Mouse (Mus musculus) embryo, embryonic 11 days (tissue): ENCODE measurements around the gene Mbd6.
"Not testable (repeated sequence)": the region's sequence is repeated elsewhere in the genome, so short reads cannot be mapped to it uniquely, and the experiment has no call there.

ENCODE experiments used
- DNase-seq: peaks from one replicate; pipeline ENCODE4 v3.0.0-alpha.2; 2015

Mbd6 gene

DNA sequence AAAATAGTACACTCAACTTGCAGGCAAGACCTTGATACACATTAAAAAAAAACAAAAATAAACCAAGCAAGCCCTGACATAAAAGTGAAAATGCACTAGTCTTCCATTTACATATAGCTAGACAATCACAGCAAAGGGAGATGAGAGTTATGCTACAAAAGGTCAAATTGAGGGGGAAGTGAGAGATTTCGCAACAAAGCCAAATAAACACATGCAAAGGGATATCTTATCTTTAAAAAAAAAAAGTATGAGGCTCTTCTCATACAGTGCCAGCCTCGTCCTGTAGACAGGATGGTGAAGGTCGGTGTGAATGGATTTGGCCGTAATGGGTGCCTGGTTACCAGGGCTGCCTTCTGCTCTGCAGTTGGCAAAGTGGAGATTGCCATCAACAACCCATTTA, 24.0 kb upstream of the Mbd6 start:
- no peak for DNase-seq

GRCm38 (mm10) chr10:127312356-127312676, 23.5 kb upstream of the Mbd6 start:
- peak; percentile 89 for DNase-seq

- DNase-seq, result peak; percentile 97
Observed at GRCm38 (mm10) chr10:127311476-127312355, 22.9 kb upstream of the Mbd6 start, which contains the start of gene Mars. Gene Mars (minus strand): TSS chr10:127311786.

DNA sequence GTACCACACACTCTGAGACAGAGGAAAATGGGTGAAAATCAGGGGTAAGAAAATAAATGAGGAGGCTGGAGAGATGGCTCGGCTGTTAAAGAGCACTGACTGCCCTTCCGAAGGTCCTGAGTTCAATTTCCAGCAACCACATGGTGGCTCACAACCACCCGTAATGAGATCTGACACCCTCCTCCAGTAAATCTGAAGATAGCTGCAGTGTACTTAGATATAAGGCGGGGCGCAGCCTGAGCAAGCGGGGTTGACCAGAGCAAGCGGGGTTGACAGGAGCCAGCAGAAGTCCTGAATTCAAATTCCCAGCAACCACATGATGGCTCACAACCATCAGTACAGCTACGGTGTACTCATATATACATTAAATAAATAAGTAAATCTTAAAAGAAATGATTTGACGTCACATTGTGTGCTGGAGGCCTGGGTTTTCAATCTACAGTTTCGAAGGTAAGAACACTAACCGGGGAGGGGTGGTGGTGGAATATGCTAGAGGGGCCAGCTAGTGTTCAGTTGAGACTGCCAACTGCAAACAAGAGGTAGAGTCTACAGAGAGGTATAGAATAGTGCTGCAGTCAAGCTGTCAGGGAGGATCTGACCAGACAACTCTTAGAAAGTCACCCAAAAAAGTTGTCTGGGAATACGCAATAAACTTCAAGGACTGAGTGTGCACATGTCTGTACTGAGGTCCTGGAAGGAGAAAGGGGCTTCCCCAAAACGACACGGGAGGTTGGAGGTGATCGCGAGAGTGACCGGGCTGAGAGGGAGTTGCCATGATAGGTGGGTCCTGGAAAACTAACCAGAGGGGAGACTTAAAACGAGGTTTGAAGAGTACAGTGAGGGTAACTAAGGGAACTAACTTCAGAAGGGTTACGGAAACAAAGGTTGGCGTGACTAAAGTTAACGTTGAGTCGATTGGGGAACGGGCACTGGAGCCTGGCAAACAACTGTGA, 22.0 kb upstream of the Mbd6 start:
- DNase-seq, result peak; percentile 69

GRCm38 (mm10) chr10:127309167-127309566, 20.3 kb upstream of the Mbd6 start:
- not testable (repeated sequence) for DNase-seq

DNA sequence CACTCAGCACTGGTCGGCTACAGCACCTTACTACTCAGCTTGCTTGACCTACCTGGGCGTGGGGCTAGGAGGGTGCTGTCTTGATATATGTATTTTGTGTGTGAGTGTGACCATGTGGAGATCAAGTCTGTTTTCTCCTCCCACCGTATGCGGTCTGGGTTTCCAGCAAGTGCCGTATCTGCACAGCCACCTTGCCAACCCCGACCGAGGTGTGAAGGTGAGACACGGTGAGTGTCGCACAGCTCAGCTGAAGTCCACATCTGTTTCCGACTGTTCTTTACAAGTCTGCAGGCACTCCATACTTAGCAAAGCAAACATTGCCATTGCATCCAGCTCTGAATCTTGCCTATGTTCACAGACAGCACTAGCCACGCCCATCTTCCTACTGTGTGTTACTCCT, 14.3 kb upstream of the Mbd6 start:
- no peak for DNase-seq

- no peak for DNase-seq
Observed at GRCm38 (mm10) chr10:127300361-127300760, 11.5 kb upstream of the Mbd6 start.

GRCm38 (mm10) chr10:127297015-127297871, 8.4 kb upstream of the Mbd6 start:
- DNase-seq, result no peak

DNA sequence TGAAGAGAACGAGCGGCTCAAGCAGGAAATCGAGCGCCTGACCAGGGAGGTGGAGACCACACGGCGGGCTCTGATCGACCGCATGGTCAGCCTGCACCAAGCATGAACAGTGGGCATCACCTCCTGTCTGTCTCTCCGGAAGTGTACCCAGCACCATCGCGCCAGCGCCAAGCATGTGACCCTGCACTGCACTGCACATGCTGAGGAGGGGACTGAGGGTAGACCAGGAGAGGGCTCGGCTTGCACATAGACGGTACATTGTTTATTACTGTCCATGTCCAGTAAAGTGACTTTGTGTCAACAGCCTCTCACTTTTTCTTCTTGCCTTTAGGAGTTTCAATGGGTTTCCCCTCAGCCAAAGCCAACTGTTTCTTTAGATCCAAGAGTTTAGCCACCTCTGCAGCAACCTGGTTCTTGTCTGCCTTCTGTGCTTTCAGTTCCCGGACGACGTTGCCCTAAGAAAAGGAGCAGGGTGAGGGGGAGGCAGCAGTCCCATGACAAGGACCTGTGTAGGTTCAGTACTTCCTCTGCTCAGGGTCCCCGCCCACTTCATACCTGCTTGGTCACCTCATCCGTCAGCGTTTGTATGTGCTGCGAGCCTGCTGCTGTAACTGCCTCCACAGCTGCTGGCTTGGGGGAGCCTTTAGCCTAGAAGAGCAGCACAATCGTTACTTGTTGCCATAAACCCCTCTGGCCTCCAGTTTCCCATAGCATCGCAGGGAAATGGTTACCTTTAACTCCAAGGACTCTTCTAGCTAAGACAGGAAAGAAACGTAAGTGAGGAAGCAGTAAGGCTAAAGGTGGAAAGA, 7.4 kb upstream of the Mbd6 start:
- DNase-seq, result no peak

- no peak for DNase-seq
Observed at GRCm38 (mm10) chr10:127294895-127295510, 6.2 kb upstream of the Mbd6 start.

- DNase-seq, result no peak
Observed at GRCm38 (mm10) chr10:127293590-127294113, 4.8 kb upstream of the Mbd6 start.

DNA sequence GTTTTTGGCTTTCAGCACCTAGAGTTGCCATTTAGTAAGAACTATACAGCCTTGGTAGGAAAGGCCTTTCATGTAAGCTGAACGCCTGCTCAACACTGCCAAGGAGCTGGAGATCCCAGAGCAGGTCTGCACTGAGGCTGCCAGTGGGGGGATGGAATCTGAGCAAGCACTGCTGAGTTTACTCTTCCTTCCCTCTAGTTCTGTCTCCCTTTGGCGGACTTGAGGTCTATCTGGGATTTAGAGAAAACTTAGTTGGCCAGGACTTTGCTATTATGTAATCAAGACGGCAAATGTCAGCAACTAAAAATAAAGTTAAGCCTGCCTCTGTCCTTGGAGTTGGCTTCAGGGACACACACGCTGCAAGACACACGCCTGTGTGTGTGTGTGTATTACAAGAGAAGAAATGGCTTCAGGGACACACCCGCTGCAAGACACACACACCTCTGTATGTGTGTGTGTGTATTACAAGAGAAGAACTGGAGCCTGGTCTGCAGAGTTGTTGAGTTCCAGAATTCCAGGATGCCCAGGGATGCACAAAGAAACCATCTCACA, 4.2 kb upstream of the Mbd6 start:
- no peak for DNase-seq

- no peak for DNase-seq
Observed at GRCm38 (mm10) chr10:127291881-127292638, 3.2 kb upstream of the Mbd6 start.

DNA sequence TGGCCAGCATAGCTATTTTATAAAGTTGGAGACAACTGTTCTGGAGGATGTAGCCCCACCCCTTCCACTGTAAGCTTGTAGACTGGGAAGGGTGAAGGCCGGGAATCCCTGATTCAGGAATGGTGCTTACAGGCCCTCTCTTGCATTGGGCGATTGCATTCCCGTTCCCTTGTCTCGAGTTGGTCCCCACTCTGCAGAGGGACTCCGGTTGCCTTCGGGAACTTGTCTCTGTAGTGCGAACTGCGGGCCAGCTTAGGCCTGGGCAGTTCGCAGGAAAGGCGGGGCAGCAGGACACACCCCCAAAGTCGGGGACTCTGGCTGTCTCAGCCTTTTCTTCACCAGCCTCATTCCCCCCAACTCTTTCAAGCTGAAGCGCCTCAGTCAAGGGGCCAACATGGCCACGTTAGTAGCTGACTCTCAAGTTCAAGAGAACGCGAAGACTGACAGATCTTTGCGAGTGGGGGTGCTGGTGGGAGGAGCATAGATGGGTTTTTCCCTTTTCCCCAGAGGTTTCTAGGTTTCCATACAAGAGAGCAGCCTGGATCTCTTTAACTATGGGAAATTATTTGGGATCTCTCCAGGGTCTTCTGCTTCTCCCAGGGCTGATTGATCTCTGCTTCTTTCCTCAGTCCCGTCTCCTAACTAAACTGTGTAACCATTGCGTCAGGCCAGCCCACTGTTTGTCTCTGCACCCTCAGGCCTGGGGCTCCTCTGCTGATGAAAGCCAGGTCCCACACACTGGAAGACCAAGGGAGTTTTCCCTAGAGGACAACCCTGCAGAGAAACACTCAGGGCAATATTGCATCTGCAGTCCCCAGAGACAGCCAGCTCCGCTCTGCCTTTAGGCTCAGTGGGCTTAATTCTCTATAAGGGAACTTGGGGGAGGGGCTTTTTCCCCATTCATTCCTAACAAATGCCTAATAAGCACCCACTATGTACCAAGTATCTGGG, 2.4 kb upstream of the Mbd6 start:
- peak; percentile 74 for DNase-seq

DNA sequence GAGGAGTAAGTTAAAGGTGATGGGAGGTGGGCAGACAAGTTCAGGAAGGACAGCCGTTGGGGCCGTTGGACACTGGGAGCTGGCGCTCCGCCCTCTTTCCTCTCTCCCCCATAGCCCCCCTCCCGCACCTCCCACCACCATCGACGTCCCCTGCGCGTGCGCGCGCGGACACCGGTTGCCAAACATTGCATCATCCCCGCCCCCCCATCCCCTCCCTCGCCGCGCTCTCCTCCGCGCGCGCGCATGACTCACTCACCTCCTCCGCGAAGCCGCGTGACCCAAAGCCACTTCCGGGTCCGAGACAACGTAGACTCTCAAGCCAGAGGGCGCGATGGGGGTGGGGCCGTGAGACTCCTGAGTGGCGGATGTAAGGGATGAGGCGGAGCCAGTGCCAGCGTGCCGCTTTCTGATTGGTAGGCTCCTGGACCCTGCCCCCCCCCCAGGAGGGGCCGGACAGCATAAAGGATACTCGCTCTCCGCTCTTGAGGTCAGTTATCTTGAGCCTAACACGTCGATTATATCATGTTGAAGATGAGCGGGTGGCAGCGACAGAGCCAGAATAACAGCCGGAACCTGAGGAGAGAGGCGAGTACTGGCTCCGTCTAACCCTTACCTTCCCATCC, 1.6 kb upstream of the Mbd6 start:
- DNase-seq, result peak; percentile 100

DNA sequence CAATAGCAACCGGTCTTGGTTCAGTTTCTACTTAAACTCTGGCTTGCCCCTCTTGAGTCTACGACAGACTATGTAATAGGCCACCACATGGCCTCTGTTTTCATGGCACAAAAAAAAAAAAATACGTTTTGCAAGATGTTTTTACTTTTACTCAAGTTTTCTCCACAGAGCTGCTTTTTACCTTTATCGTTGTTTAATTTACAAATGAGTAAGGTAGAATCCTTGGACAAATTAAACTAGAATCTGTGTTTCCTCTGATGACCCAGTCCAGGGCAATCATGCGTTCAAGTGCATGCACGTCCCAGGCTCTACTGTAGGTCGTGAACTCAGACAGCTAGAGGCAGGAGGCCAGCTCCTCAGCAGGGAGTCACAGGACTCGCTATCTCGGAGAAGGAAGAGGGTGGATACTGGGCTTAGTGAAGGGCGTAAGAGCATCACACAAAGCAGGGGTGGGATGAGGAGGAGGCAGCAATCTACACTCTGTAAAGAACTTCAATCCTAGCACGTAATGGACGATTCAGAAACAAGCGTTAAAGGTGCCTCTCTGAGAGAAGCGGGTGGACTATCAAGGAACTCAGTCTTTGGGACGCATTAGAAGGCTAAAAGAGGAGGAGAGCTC, 864 bp upstream of the Mbd6 start:
- DNase-seq, result peak; percentile 60

GRCm38 (mm10) chr10:127288328-127288799, 454 bp downstream of the Mbd6 start:
- peak; percentile 72 for DNase-seq

DNA sequence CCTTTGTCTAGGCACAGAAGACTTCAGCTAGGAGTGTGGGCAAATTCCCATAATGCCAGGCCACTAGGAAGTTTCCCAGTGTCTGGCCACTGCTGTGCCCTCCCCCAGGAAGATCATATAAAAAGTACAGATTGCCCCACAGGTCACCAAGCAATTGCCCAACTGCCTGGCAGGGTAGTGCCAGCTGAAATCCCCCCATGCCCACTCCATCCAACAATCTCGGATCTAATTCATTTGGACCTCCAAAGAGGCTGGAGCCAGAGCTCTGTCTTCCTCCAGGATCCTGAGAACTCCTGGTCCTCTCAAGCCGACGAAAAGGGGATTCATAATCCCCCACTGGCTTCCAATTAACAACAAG, 903 bp downstream of the Mbd6 start:
- no peak for DNase-seq
